Mouse (Mus musculus) C2C12 (cell line): ENCODE data around the gene Ccdc116.

Source experiments
- CTCF ChIP-seq: IDR thresholded peaks from one replicate; pipeline ENCODE4 v1.5.1; 2011; ENCODE audit not compliant: control insufficient read depth, insufficient read depth, insufficient read length
- USF1 ChIP-seq: IDR thresholded peaks from one replicate; pipeline ENCODE4 v1.6.1; 2011; ENCODE audit warnings: low read depth, mild to moderate bottlenecking, control low read depth, moderate library complexity

- TF ChIP-seq CTCF (no peak), USF1 (no peak)
Measured at GRCm38 (mm10) chr16:17148084-17148483, 1.1 kb upstream of the Ccdc116 start.
